Comparison of ENCODE assay signal across 8 mouse cellular contexts in the genomic region with DNA sequence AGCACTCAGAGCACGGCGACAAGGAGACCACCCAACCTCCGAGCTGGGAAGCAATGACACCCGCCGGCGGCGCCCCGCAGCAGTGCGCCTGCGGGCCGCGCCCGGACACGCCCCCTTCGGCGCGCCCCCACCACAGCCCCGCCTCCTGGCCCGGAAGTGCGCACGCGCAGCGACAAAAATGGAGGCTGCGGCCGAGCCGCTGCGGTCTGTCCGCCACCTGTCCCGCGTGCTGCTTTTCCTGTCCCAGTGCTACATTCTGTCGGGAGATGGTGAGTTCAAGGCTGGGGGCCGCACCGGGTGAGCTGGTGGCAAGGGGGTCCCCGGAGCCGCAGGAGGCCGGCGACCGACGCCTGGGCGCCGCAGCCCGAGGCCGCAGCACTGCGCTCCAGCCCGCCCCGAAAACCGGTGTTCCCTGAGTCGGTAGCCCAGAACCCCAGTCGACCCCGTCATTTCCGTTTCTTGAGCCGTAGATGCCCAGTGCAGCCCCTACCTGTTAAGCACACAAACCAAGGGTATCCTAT. TPM values are rescaled to one million over a fixed set of nuclear protein-coding genes. Genes with fewer than 3 reads are reported as not detected.
DNase-seq lines count a peak whose midpoint lies in the region; ATAC-seq and TF ChIP-seq lines count a peak whose summit lies in the region.

No protein-coding gene starts in this region.

- WGBS in forebrain, embryonic 13.5 days: under 1% methylated on average over 49 of the region's 52 CpGs
- under 1% methylated on average over 52 of the region's 52 CpGs for WGBS in liver, embryonic 15.5 days (ENCODE audit: insufficient replicate concordance)
- under 1% methylated on average over 42 of the region's 52 CpGs for WGBS in neural tube, embryonic 11.5 days
- WGBS in stomach, embryonic 16.5 days: under 1% methylated on average over 52 of the region's 52 CpGs

- H3K4me1 ChIP-seq in ES-Bruce4 (ENCODE audit: control insufficient read depth, insufficient read depth, low read length): no peaks in the 10 kb centered on the region
- H3K4me1 ChIP-seq in forebrain, embryonic 13.5 days: peaks cover 20% of the 10 kb centered on the region
- H3K4me1 ChIP-seq in liver, embryonic 15.5 days (replicated peaks): peaks cover 21% of the 10 kb centered on the region
- peaks cover 9% of the 10 kb centered on the region for H3K4me1 ChIP-seq in neural tube, embryonic 11.5 days (ENCODE audit: control insufficient read depth, insufficient read depth, low read length)
- peaks cover 15% of the 10 kb centered on the region for H3K4me1 ChIP-seq in stomach, embryonic 16.5 days (ENCODE audit: control insufficient read depth, insufficient read depth, low read length)

- intact Hi-C loops in heart, postnatal 10 days (cut with DNase I): no loop called here

- peak; percentile 70 for DNase-seq in c-Kit-positive CD71-positive TER-119-positive erythroid progenitor cells, embryonic 14.5 days (ENCODE audit: low spot score)
- DNase-seq in heart, postnatal 10 days: peak; percentile 92 to 94
- peak; percentile 90 to 93 for DNase-seq in kidney, postnatal 4 days
- DNase-seq in neural tube, embryonic 11.5 days (ENCODE audit: low spot score): peak; percentile 91

- H3K9ac ChIP-seq in ES-Bruce4 (ENCODE audit: low read depth, poor library complexity, severe bottlenecking): peak overlapping the region; percentile 74
- peak overlapping the region; percentile 83 for H3K9ac ChIP-seq in forebrain, embryonic 13.5 days
- H3K9ac ChIP-seq in liver, embryonic 15.5 days: peak overlapping the region; percentile 89
- peak overlapping the region; percentile 84 for H3K9ac ChIP-seq in neural tube, embryonic 11.5 days (ENCODE audit: low read length)
- H3K9ac ChIP-seq in stomach, embryonic 16.5 days (ENCODE audit: low read length): peak overlapping the region; percentile 87

- H3K9me3 ChIP-seq in ES-Bruce4 (replicated peaks; ENCODE audit: control insufficient read depth, insufficient read depth, low read length, poor library complexity, severe bottlenecking): no peaks in the 10 kb centered on the region
- no peaks in the 10 kb centered on the region for H3K9me3 ChIP-seq in forebrain, embryonic 13.5 days (replicated peaks)
- H3K9me3 ChIP-seq in liver, embryonic 15.5 days (replicated peaks): no peaks in the 10 kb centered on the region
- no peaks in the 10 kb centered on the region for H3K9me3 ChIP-seq in neural tube, embryonic 11.5 days (ENCODE audit: control insufficient read depth, low read length)
- H3K9me3 ChIP-seq in stomach, embryonic 16.5 days (replicated peaks; ENCODE audit: control insufficient read depth, low read length): no peaks in the 10 kb centered on the region

- peaks cover 15% of the 10 kb centered on the region for H3K36me3 ChIP-seq in ES-Bruce4 (ENCODE audit: control insufficient read depth, insufficient read depth, low read length, poor library complexity, severe bottlenecking)
- peaks cover 34% of the 10 kb centered on the region for H3K36me3 ChIP-seq in forebrain, embryonic 13.5 days (ENCODE audit: poor library complexity, severe bottlenecking)
- H3K36me3 ChIP-seq in liver, embryonic 15.5 days (replicated peaks): peaks cover 51% of the 10 kb centered on the region
- H3K36me3 ChIP-seq in neural tube, embryonic 11.5 days (ENCODE audit: control insufficient read depth, insufficient read depth, low read length): 0 out of 2 replicates have a peak, but pooled peaks cover 5% of the 10 kb centered on the region
- peaks cover 8% of the 10 kb centered on the region; the same call in 1 of the 2 replicates for H3K36me3 ChIP-seq in stomach, embryonic 16.5 days (ENCODE audit: control insufficient read depth, insufficient read depth, low read length)

- peak; percentile 98 for ATAC-seq in forebrain, embryonic 13.5 days
- ATAC-seq in liver, embryonic 15.5 days (ENCODE audit: insufficient read depth): peak; percentile 89
- ATAC-seq in neural tube, embryonic 11.5 days (ENCODE audit: insufficient read depth, low FRiP score, low TSS enrichment): peak; percentile 89
- ATAC-seq in stomach, embryonic 16.5 days (ENCODE audit: insufficient read depth, low FRiP score): peak; percentile 92

- H3K27ac ChIP-seq in ES-Bruce4 (ENCODE audit: insufficient read depth, low read length): no peak overlapping the region
- H3K27ac ChIP-seq in forebrain, embryonic 13.5 days: peak overlapping the region; percentile 55; the same call in 1 of the 2 replicates
- peak overlapping the region; percentile 61 for H3K27ac ChIP-seq in liver, embryonic 15.5 days (replicated peaks)
- H3K27ac ChIP-seq in neural tube, embryonic 11.5 days (ENCODE audit: low read depth, low read length): peak overlapping the region; percentile 67
- H3K27ac ChIP-seq in stomach, embryonic 16.5 days (ENCODE audit: low read length): peak overlapping the region; percentile 92

- peak overlapping the region; percentile 78 for H3K4me2 ChIP-seq in forebrain, embryonic 13.5 days
- H3K4me2 ChIP-seq in liver, embryonic 15.5 days: peak overlapping the region; percentile 89
- peak overlapping the region; percentile 64 for H3K4me2 ChIP-seq in neural tube, embryonic 11.5 days (ENCODE audit: low read depth)
- H3K4me2 ChIP-seq in stomach, embryonic 16.5 days (ENCODE audit: low read depth, low read length): peak overlapping the region; percentile 74

- no peak for TF ChIP-seq EP300 in ES-Bruce4 (IDR thresholded peaks at IDR 0.05; ENCODE audit: insufficient read depth, low read depth, low read length)

- no peaks in the 10 kb centered on the region for H3K27me3 ChIP-seq in ES-Bruce4 (ENCODE audit: control insufficient read depth, insufficient read depth, low read length, poor library complexity, severe bottlenecking)
- H3K27me3 ChIP-seq in forebrain, embryonic 13.5 days: no peaks in the 10 kb centered on the region
- no peaks in the 10 kb centered on the region for H3K27me3 ChIP-seq in liver, embryonic 15.5 days
- H3K27me3 ChIP-seq in neural tube, embryonic 11.5 days (ENCODE audit: control insufficient read depth, insufficient read depth, low read length): no peaks in the 10 kb centered on the region
- no peaks in the 10 kb centered on the region for H3K27me3 ChIP-seq in stomach, embryonic 16.5 days (ENCODE audit: control insufficient read depth, insufficient read depth, low read length)

- H3K4me3 ChIP-seq in ES-Bruce4 (ENCODE audit: low read depth, low read length): peak overlapping the region; percentile 98
- H3K4me3 ChIP-seq in forebrain, embryonic 13.5 days: peak overlapping the region; percentile 68
- peak overlapping the region; percentile 92 for H3K4me3 ChIP-seq in liver, embryonic 15.5 days (replicated peaks)
- peak overlapping the region; percentile 87 for H3K4me3 ChIP-seq in neural tube, embryonic 11.5 days (ENCODE audit: low read depth, low read length)
- H3K4me3 ChIP-seq in stomach, embryonic 16.5 days (replicated peaks; ENCODE audit: low read length): peak overlapping the region; percentile 81

- TF ChIP-seq POLR2A in ES-Bruce4 (IDR thresholded peaks at IDR 0.05; ENCODE audit: insufficient read depth, low read length): peak; percentile 90

- no peak for TF ChIP-seq CTCF in ES-Bruce4 (IDR thresholded peaks at IDR 0.05; ENCODE audit: low read depth, low read length)

RNA-seq across cellular contexts. Expression of a gene that starts 2.4 kb away (rescaled TPM):
- polyA plus RNA-seq in ES-Bruce4 (2011; ENCODE audit: insufficient read depth, insufficient read length, low read depth, missing spikeins): 41.0 and 46.3 TPM in 2 replicates
- 80.9 and 84.7 TPM in 2 replicates for polyA plus RNA-seq in forebrain, embryonic 13.5 days (2015; fragmentation: Nextera tagmentation; extraction: Ambion mirVana)
- 10 to 100 TPM; 19.0 to 24.0 TPM for total RNA-seq in heart, postnatal 10 days (2021)
- 28.9 and 30.8 TPM in 2 replicates for polyA plus RNA-seq in liver, embryonic 15.5 days (2015; fragmentation: Nextera tagmentation; extraction: Ambion mirVana)
- 67.8 and 69.3 TPM in 2 replicates for polyA plus RNA-seq in neural tube, embryonic 11.5 days (2014; fragmentation: Nextera tagmentation; extraction: Ambion mirVana)
- polyA plus RNA-seq in stomach, embryonic 16.5 days (2015; fragmentation: Nextera tagmentation; extraction: Ambion mirVana): 87.9 and 95.6 TPM in 2 replicates

RNA-seq across cellular contexts. Expression of a gene that starts 48.7 kb away (rescaled TPM):
- 5.8 and 8.3 TPM in 2 replicates for polyA plus RNA-seq in ES-Bruce4 (2011; ENCODE audit: insufficient read depth, insufficient read length, low read depth, missing spikeins)
- polyA plus RNA-seq in forebrain, embryonic 13.5 days (2015; fragmentation: Nextera tagmentation; extraction: Ambion mirVana): 11.1 and 11.6 TPM in 2 replicates
- 10 to 100 TPM; 26.7 to 27.7 TPM for total RNA-seq in heart, postnatal 10 days (2021)
- polyA plus RNA-seq in liver, embryonic 15.5 days (2015; fragmentation: Nextera tagmentation; extraction: Ambion mirVana): 14.6 and 14.7 TPM in 2 replicates
- polyA plus RNA-seq in neural tube, embryonic 11.5 days (2014; fragmentation: Nextera tagmentation; extraction: Ambion mirVana): 14.1 and 15.6 TPM in 2 replicates
- polyA plus RNA-seq in stomach, embryonic 16.5 days (2015; fragmentation: Nextera tagmentation; extraction: Ambion mirVana): 6.5 and 9.0 TPM in 2 replicates
